Mouse (Mus musculus): ENCODE measurements at regions not wholly inside any gene's neighbourhood (a gene's known extent, or its start where the extent isn't known, plus 50 kb on each side); places are given as distances from the start of the nearest gene placed in this dataset.

DNA sequence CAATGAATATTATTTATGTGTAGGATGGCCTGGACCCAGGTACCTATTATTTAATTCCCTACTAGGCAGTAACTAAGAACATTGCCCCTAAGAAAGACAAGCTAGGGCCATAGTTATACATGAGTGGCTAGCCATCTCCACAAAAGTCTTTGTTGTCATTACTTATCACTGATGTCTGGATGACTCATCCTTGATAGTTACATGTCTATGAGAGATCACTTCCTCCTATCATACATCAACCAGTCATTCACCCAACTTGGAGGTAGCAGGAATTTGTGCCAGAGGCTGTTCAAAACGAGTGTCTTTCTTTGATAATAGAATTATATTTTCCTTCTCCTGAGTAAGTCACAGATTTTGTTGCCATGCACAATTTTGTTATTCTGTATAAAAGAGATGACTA is 190.7 kb upstream of the Tet2 start:
- Histone ChIP-seq H3K4me2 (no peak overlapping the region), H3K9me3 (ENCODE audit: low read depth, low read length) (no peaks in the 10 kb centered on the region), H3K36me3 (ENCODE audit: insufficient read depth) (no peaks in the 10 kb centered on the region), H3K27ac (ENCODE audit: low read depth) (no peak overlapping the region), H3K9ac (no peak overlapping the region), H3K4me3 (ENCODE audit: low read depth, low read length) (no peak overlapping the region), H3K27me3 (ENCODE audit: insufficient read depth, low read length) (no peaks in the 10 kb centered on the region), H3K4me1 (ENCODE audit: insufficient read depth) (no peaks in the 10 kb centered on the region)
- DNase-seq (no peak), ATAC-seq (ENCODE audit: insufficient read depth) (no peak)
- WGBS = 42% methylated on average over 1 of the region's 1 CpGs
- no peak for TF ChIP-seq CTCF (IDR thresholded peaks at IDR 0.05; ENCODE audit: low read depth)

DNA sequence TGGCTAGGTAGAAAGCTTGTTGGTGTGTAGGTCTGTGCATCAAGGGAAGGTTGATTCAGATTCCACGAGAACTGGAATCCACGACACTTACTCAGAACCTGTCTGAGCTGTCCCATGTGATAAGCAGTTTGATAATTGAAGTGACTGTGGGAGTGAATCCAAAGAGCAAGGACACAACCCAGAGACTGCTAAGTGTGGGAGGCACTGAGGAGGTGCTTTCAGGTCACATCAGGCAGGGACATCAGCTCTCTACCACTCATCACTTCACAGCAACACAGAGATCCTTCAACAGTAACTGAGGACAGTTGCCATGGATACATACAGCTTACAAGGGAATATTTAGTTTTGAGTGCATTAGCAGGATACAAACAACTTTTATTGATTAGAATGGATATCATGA is 194.0 kb upstream of the Tet2 start:
- Histone ChIP-seq H3K27ac (ENCODE audit: low read depth) (no peak overlapping the region), H3K4me3 (ENCODE audit: low read depth, low read length) (no peak overlapping the region), H3K27me3 (ENCODE audit: insufficient read depth, low read length) (no peaks in the 10 kb centered on the region), H3K36me3 (ENCODE audit: insufficient read depth) (no peaks in the 10 kb centered on the region), H3K4me1 (ENCODE audit: insufficient read depth) (no peaks in the 10 kb centered on the region), H3K4me2 (no peak overlapping the region), H3K9ac (no peak overlapping the region), H3K9me3 (ENCODE audit: low read depth, low read length) (no peaks in the 10 kb centered on the region)
- no peak for TF ChIP-seq CTCF (IDR thresholded peaks at IDR 0.05; ENCODE audit: low read depth)
- DNase-seq (no peak), ATAC-seq (ENCODE audit: insufficient read depth) (no peak)
- 73% methylated on average over 2 of the region's 2 CpGs for WGBS

DNA sequence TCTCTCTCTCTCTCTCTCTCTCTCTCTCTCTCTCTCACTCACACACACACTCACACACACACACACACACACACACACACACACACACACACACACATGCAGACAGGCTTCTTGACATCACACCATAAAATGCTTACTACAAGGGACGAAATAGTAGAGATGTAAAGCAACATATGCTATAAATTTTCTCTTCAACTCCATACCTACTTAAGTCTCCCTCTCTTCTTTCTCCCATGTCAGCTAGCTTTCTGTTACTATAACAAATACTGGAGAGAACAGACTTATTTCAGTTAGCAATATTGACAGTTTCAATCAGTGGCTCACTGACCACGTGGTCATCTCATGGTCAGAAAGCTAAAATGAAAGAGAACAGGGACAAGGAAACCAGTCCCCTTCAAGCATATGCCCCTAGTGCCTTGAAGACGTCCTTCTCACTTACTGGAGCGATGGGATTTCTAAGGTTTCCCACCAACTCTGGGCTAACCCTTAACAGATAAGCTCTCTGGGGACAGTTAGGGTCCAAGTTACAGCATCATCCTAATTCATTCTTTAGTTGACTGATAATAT is 199.7 kb upstream of the Tet2 start:
- 71% methylated on average over 4 of the region's 4 CpGs for WGBS
- Histone ChIP-seq H3K27me3 (ENCODE audit: insufficient read depth, low read length) (no peaks in the 10 kb centered on the region), H3K4me1 (ENCODE audit: insufficient read depth) (no peaks in the 10 kb centered on the region), H3K36me3 (ENCODE audit: insufficient read depth) (no peaks in the 10 kb centered on the region), H3K4me3 (ENCODE audit: low read depth, low read length) (no peak overlapping the region), H3K9me3 (ENCODE audit: low read depth, low read length) (no peaks in the 10 kb centered on the region), H3K27ac (ENCODE audit: low read depth) (no peak overlapping the region), H3K4me2 (no peak overlapping the region), H3K9ac (no peak overlapping the region)
- no peak for TF ChIP-seq CTCF (IDR thresholded peaks at IDR 0.05; ENCODE audit: low read depth)
- DNase-seq (no peak), ATAC-seq (ENCODE audit: insufficient read depth) (no peak)

GRCm38 (mm10) chr3:133748756-133749737 is 204.1 kb upstream of the Tet2 start:
- H3K9ac ChIP-seq = no peak overlapping the region
- ATAC-seq (ENCODE audit: insufficient read depth) = no peak
- peaks cover 3% of the 10 kb centered on the region; the same call in 1 of the 2 replicates for H3K4me1 ChIP-seq (ENCODE audit: insufficient read depth)
- no peak for DNase-seq
- no peaks in the 10 kb centered on the region for H3K9me3 ChIP-seq (ENCODE audit: low read depth, low read length)
- no peak overlapping the region for H3K4me3 ChIP-seq (ENCODE audit: low read depth, low read length)
- no peaks in the 10 kb centered on the region for H3K36me3 ChIP-seq (ENCODE audit: insufficient read depth)
- no peak for TF ChIP-seq CTCF (IDR thresholded peaks at IDR 0.05; ENCODE audit: low read depth)
- no peak overlapping the region for H3K27ac ChIP-seq (ENCODE audit: low read depth)
- H3K27me3 ChIP-seq (ENCODE audit: insufficient read depth, low read length) = no peaks in the 10 kb centered on the region
- no peak overlapping the region for H3K4me2 ChIP-seq
- 79% methylated on average over 10 of the region's 10 CpGs for WGBS

DNA sequence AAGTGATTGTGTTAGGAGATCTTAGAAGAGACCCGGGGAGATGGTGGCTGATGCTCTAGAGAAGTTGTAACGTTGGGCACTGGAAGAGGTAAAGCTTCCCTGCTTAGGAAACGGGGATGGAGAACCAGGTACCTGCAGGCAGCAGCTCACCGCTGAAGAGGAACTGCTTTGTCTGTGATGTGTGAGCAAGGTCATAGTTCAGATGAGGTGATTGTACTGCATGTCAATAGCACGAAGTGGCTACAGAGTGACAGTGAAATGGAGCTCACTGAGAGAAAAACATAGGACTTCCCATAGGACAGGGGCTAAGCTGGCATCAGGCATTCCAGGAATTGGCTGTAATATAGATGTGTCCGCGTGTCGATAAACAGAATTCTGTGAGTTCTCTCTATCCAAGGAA is 205.1 kb upstream of the Tet2 start:
- Histone ChIP-seq H3K9me3 (ENCODE audit: low read depth, low read length) (no peaks in the 10 kb centered on the region), H3K27me3 (ENCODE audit: insufficient read depth, low read length) (no peaks in the 10 kb centered on the region), H3K27ac (ENCODE audit: low read depth) (no peak overlapping the region), H3K36me3 (ENCODE audit: insufficient read depth) (no peaks in the 10 kb centered on the region), H3K4me3 (ENCODE audit: low read depth, low read length) (no peak overlapping the region), H3K4me2 (no peak overlapping the region), H3K9ac (no peak overlapping the region), H3K4me1 (ENCODE audit: insufficient read depth) (peaks cover 8% of the 10 kb centered on the region; the same call in 1 of the 2 replicates)
- 66% methylated on average over 8 of the region's 8 CpGs for WGBS
- DNase-seq = no peak
- TF ChIP-seq CTCF (IDR thresholded peaks at IDR 0.05; ENCODE audit: low read depth) = no peak
- ATAC-seq (ENCODE audit: insufficient read depth) = no peak

GRCm38 (mm10) chr3:133750606-133751005 is 205.7 kb upstream of the Tet2 start:
- Histone ChIP-seq H3K36me3 (ENCODE audit: insufficient read depth) (no peaks in the 10 kb centered on the region), H3K4me1 (ENCODE audit: insufficient read depth) (peaks cover 8% of the 10 kb centered on the region; the same call in 1 of the 2 replicates), H3K9ac (no peak overlapping the region), H3K27me3 (ENCODE audit: insufficient read depth, low read length) (no peaks in the 10 kb centered on the region), H3K9me3 (ENCODE audit: low read depth, low read length) (no peaks in the 10 kb centered on the region), H3K4me2 (no peak overlapping the region), H3K4me3 (ENCODE audit: low read depth, low read length) (no peak overlapping the region), H3K27ac (ENCODE audit: low read depth) (no peak overlapping the region)
- 65% methylated on average over 3 of the region's 3 CpGs for whole genome bisulfite sequencing
- DNase-seq (no peak), ATAC-seq (ENCODE audit: insufficient read depth) (no peak)
- no peak for TF ChIP-seq CTCF (IDR thresholded peaks at IDR 0.05; ENCODE audit: low read depth)

DNA sequence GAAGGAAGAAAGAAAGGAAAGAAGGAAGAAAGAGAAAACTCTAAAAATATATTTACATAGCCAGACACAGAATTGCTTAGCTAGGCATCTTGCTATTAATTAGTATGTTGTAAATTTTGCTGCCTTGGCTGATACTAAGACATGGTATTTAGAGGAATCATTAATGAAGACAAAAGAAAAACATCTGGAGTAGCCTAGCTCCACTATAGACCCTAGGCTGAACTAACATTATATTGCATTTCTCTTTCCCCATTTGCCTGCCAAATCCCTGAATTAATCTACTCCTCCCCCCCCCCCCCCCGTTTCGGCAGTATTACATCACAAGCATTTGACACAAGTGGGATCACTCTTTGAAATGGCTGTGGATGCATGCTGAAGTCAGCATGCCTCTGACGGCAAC is 206.1 kb upstream of the Tet2 start:
- ATAC-seq (ENCODE audit: insufficient read depth) (peak; percentile 26; the same call in 1 of the 2 replicates), DNase-seq (peak; percentile 37)
- Histone ChIP-seq H3K9me3 (ENCODE audit: low read depth, low read length) (no peaks in the 10 kb centered on the region), H3K27me3 (ENCODE audit: insufficient read depth, low read length) (no peaks in the 10 kb centered on the region), H3K4me1 (ENCODE audit: insufficient read depth) (peaks cover 8% of the 10 kb centered on the region; the same call in 1 of the 2 replicates), H3K4me2 (no peak overlapping the region), H3K9ac (no peak overlapping the region), H3K27ac (ENCODE audit: low read depth) (no peak overlapping the region; the same call in 1 of the 2 replicates), H3K4me3 (ENCODE audit: low read depth, low read length) (no peak overlapping the region), H3K36me3 (ENCODE audit: insufficient read depth) (no peaks in the 10 kb centered on the region)
- 29% methylated on average over 3 of the region's 3 CpGs for WGBS
- no peak for TF ChIP-seq CTCF (IDR thresholded peaks at IDR 0.05; ENCODE audit: low read depth)

Measured in lung, embryonic 14.5 days (tissue).